Mouse (Mus musculus) heart, embryonic 13.5 days (tissue): ENCODE measurements at regions not wholly inside any gene's neighbourhood (a gene's known extent, or its start where the extent isn't known, plus 50 kb on each side); places are given as distances from the start of the nearest gene placed in this dataset.

Source experiments
- ATAC-seq: fragments of 200-750 bp; cut with Nextera tagmentation; 2 replicates; pipeline ENCODE4 v1.8.0; 2017; ENCODE audit warnings: moderate TSS enrichment; ENCODE audit not compliant: insufficient number of reproducible peaks, low FRiP score, low TSS enrichment; ENCODE audit errors: extremely low read depth
- H3K27ac ChIP-seq: fragments of 300-500 bp; sonication (generic); replicated peaks from 2 replicates; pipeline ENCODE4 v1.5.1; 2015; ENCODE audit warnings: moderate library complexity, mild to moderate bottlenecking, inconsistent platforms
- H3K27me3 ChIP-seq: fragments of 300-500 bp; sonication (generic); replicated peaks from 2 replicates; pipeline ENCODE4 v1.6.1; 2015; ENCODE audit warnings: mild to moderate bottlenecking, inconsistent platforms
- H3K36me3 ChIP-seq: fragments of 300-500 bp; sonication (generic); 2 replicates; pipeline ENCODE4 v1.6.1; 2015; ENCODE audit warnings: mild to moderate bottlenecking, inconsistent platforms
- H3K4me1 ChIP-seq: fragments of 300-500 bp; sonication (generic); 2 replicates; pipeline ENCODE4 v1.6.1; 2015; ENCODE audit warnings: inconsistent platforms
- H3K4me2 ChIP-seq: fragments of 300-500 bp; sonication (generic); 2 replicates; pipeline ENCODE4 v1.6.1; 2015; ENCODE audit warnings: inconsistent platforms, mild to moderate bottlenecking, moderate library complexity
- H3K4me3 ChIP-seq: fragments of 300-500 bp; sonication (generic); 2 replicates; pipeline ENCODE4 v1.5.1; 2015; ENCODE audit warnings: moderate library complexity, mild to moderate bottlenecking, inconsistent platforms
- H3K9ac ChIP-seq: fragments of 300-500 bp; sonication (generic); 2 replicates; pipeline ENCODE4 v1.6.1; 2015; ENCODE audit warnings: inconsistent platforms, mild to moderate bottlenecking, moderate library complexity
- H3K9me3 ChIP-seq: fragments of 300-500 bp; sonication (generic); 2 replicates; pipeline ENCODE4 v1.6.1; 2016; ENCODE audit warnings: inconsistent platforms
- WGBS: fragments of 180-500 bp; shearing (Covaris S2); methylation state at CpG from one replicate; pipeline ENCODE4 v1.1.7; 2015; ENCODE audit warnings: mixed read lengths; 5-methylcytosine and 5-hydroxymethylcytosine counted together

DNA sequence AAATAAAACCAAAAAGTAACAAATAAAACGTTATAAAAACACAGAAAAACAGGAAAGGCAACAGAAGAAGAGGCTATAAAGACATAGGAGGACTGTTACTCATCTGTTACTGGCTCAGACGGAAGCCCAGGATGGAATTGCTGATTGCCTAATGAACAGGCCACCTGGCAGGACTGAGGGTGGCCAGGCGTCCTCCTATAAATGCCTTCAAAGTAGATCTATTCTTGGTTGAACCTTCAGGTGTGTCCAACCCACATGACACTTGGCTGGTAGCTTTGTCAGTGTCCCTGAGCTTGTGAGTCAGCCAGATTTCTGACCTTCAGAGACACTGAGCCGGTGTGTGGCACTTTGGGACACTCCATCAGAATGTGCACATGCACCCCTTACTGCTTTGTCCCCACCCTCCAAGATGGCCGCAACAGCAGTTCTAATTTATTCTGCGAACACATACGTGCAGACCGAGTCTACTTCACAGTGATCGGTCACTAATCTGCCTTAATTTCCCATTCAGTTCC, 222.5 kb upstream of the Runx1 start:
- Histone ChIP-seq H3K9ac (no peak overlapping the region), H3K27me3 (peaks cover 53% of the 10 kb centered on the region), H3K4me2 (no peak overlapping the region), H3K4me1 (no peaks in the 10 kb centered on the region), H3K27ac (no peak overlapping the region), H3K9me3 (no peaks in the 10 kb centered on the region), H3K36me3 (no peaks in the 10 kb centered on the region), H3K4me3 (no peak overlapping the region)
- no peak for ATAC-seq
- WGBS: 84% methylated on average over 9 of the region's 9 CpGs

DNA sequence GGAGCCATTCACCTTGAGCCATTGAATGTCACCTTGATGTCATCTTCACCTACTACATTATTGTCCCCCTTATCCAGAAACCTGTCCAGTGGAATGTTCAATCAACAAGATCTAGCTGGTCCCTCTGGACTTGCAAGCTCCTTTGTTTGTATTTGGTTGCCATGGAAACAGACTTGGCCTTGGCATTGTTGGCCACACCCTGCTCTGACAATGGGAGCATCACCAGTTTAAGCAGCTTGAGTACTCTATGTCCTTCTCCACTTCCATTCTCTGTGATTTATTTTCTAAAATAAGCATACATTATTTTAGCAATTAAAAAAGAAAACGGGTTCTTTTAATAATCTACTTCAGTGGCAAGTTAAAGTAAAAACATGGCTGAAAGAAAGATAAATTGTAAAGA, 221.6 kb upstream of the Runx1 start:
- Histone ChIP-seq H3K4me1 (peaks cover 8% of the 10 kb centered on the region), H3K27me3 (peaks cover 60% of the 10 kb centered on the region), H3K9ac (no peak overlapping the region), H3K4me3 (no peak overlapping the region), H3K27ac (no peak overlapping the region), H3K4me2 (no peak overlapping the region), H3K9me3 (no peaks in the 10 kb centered on the region), H3K36me3 (no peaks in the 10 kb centered on the region)
- WGBS: 73% methylated on average over 1 of the region's 1 CpGs
- ATAC-seq: no peak

DNA sequence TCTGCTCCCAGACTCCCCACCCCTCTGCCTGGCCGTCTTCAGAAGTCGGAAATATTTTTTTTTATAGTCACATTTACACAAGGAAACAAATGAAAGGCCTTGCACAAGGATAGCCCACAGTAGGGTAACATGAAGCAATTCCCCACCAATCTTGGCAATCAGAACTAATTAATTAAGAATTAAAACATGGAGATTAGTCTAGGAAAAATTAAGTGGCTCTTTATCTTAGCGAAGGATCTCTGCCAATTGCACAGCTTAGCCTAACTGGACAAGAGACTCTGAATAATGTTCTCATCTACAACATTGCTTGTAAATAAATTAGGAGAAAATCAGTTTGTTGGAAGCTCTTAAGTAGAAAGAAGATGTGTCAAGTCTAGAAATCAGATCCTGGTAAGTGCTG, 220.3 kb upstream of the Runx1 start:
- no peak overlapping the region for H3K4me2 ChIP-seq
- peaks cover 67% of the 10 kb centered on the region for H3K27me3 ChIP-seq
- no peaks in the 10 kb centered on the region for H3K9me3 ChIP-seq
- no peaks in the 10 kb centered on the region for H3K36me3 ChIP-seq
- no peak overlapping the region for H3K4me3 ChIP-seq
- ATAC-seq: no peak
- no peak overlapping the region for H3K27ac ChIP-seq
- WGBS: 84% methylated on average over 3 of the region's 3 CpGs
- peaks cover 16% of the 10 kb centered on the region for H3K4me1 ChIP-seq
- no peak overlapping the region for H3K9ac ChIP-seq

DNA sequence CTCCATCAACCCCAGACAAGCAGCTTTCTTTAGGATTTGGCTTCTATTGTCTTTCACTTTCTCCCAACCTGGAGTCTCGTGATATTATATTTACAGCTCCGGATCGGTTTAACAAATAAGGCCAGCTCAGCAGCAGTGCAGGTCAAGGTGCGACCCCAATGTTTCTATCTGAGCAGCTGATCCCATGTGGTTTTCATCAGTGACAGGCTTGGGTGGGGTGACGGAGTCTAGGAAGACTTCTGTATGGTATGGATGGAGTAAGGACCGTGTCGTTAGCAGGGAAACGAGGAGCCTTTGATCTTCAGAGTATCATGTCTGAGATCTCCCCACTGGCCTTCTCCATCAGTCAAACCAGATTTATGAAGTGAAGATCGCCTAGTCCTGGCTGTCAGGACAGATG, 217.4 kb upstream of the Runx1 start:
- Histone ChIP-seq H3K27me3 (peaks cover 68% of the 10 kb centered on the region), H3K4me2 (no peak overlapping the region), H3K27ac (no peak overlapping the region), H3K4me3 (no peak overlapping the region), H3K9ac (no peak overlapping the region), H3K4me1 (peaks cover 16% of the 10 kb centered on the region), H3K9me3 (no peaks in the 10 kb centered on the region), H3K36me3 (no peaks in the 10 kb centered on the region)
- ATAC-seq: no peak
- 60% methylated on average over 9 of the region's 9 CpGs for WGBS

DNA sequence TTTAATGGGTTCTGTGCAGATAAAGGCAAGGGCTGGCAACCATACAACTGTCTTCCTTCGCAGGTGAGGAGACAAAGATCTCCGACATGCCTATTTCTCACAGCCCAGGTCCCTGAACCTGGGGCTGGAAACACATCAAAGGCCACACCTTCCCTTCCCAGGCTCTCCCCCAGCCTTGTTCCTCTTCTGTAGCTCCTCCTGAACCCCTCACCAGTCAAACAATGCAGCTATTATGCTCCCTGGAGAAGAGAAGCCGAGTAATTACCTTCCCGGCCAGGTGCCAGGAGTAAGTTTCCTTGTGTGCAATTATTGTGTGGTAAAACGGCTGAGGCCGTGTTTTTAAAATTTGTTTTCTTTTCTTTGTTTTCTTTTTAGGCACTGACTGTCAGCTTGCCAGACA, 217.0 kb upstream of the Runx1 start:
- Histone ChIP-seq H3K4me2 (peak overlapping the region; percentile 31), H3K9me3 (no peaks in the 10 kb centered on the region), H3K4me1 (peaks cover 16% of the 10 kb centered on the region), H3K36me3 (no peaks in the 10 kb centered on the region), H3K27me3 (peaks cover 64% of the 10 kb centered on the region), H3K27ac (no peak overlapping the region), H3K4me3 (no peak overlapping the region), H3K9ac (no peak overlapping the region)
- WGBS: 33% methylated on average over 6 of the region's 6 CpGs
- ATAC-seq: no peak

DNA sequence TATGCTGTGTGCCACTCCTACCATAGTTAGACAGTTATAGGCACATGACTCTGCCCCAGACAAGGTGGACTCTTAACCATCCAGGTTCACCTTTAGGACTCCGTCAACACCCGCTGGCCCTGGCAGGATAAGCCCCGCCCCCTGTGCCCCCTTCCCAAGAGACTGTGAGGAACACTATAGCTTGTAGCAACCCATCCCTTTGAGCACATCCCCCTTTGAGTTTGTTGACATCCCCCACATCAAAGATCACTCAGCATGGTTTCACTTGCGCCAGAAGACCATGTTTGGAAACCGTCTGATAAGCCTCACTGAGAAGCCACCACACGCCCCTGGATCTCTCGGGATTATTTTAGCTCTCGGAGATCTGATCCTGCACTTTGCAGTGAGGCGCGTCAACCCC, 216.5 kb upstream of the Runx1 start:
- WGBS: 22% methylated on average over 10 of the region's 10 CpGs
- no peak for ATAC-seq
- peaks cover 16% of the 10 kb centered on the region for H3K4me1 ChIP-seq
- no peaks in the 10 kb centered on the region for H3K9me3 ChIP-seq
- H3K36me3 ChIP-seq: no peaks in the 10 kb centered on the region
- no peak overlapping the region for H3K9ac ChIP-seq
- no peak overlapping the region for H3K27ac ChIP-seq
- H3K27me3 ChIP-seq: peaks cover 63% of the 10 kb centered on the region
- peak overlapping the region; percentile 31 for H3K4me2 ChIP-seq
- H3K4me3 ChIP-seq: no peak overlapping the region

DNA sequence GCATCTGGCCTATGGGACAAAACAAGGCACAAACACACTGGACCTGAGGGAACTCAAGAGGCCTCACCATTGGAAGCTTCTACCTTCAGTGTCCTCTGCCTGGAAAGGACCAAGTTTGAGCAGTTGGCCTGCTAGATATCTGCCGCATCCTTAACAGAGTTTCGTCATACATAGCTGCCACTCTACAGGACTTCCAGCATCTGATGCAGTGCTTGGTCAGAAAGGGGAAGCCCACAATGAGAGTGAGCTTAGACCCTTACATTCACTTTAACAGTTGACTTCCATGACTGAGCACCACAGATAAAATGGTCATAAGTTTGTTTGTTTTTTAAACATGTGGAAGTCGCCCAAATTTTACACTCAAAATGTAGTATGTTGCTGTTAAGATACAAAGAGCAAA, 215.9 kb upstream of the Runx1 start:
- H3K9ac ChIP-seq: no peak overlapping the region
- WGBS: 80% methylated on average over 3 of the region's 3 CpGs
- H3K4me2 ChIP-seq: no peak overlapping the region
- ATAC-seq: no peak
- H3K36me3 ChIP-seq: no peaks in the 10 kb centered on the region
- H3K4me1 ChIP-seq: peaks cover 16% of the 10 kb centered on the region
- H3K27ac ChIP-seq: no peak overlapping the region
- H3K27me3 ChIP-seq: peaks cover 59% of the 10 kb centered on the region
- no peak overlapping the region for H3K4me3 ChIP-seq
- no peaks in the 10 kb centered on the region for H3K9me3 ChIP-seq

DNA sequence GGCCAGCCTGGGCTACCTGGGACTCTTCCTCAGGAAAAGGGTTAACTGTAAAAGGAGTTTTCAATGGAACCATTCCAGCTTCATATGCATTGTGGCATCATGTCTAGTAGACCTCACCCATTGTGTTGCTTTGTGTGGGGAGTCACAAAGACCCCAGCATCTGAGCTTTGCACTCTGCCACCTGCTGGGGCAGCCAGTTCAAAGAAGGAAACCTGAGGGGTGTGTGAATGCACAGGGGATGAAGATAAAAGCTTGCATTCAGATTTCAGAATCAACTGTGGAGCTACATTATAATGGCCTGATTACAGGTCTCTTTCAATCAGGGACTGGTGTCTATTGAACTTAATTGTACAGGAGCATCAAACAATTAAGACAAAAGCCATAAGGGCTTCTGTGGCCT, 215.4 kb upstream of the Runx1 start:
- no peak overlapping the region for H3K9ac ChIP-seq
- H3K27me3 ChIP-seq: peaks cover 55% of the 10 kb centered on the region
- H3K9me3 ChIP-seq: no peaks in the 10 kb centered on the region
- H3K36me3 ChIP-seq: no peaks in the 10 kb centered on the region
- peaks cover 16% of the 10 kb centered on the region for H3K4me1 ChIP-seq
- H3K4me2 ChIP-seq: no peak overlapping the region
- no peak overlapping the region for H3K4me3 ChIP-seq
- no peak overlapping the region for H3K27ac ChIP-seq
- no peak for ATAC-seq

DNA sequence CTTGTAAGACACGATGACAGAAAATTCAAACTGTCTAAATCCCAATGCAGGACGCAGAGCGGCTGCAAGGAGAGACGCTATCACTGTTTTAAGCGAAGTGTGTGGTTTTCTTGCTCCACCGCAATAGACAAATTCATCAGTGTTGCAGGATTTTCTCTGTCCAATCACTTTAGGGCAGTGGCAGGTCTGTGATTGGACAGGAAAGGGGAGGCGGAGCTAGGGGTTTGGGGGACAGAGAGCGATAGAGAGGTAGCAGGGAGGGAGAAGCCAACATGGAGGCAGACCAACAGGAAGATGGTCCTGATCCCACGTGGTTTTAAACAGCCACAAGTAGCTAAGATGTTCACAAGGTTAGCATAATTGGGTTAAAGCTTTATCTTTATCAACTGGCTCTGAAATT, 209.7 kb upstream of the Runx1 start:
- Histone ChIP-seq H3K36me3 (no peaks in the 10 kb centered on the region), H3K9ac (no peak overlapping the region), H3K4me3 (no peak overlapping the region), H3K27me3 (peaks cover 38% of the 10 kb centered on the region), H3K4me1 (no peaks in the 10 kb centered on the region), H3K9me3 (no peaks in the 10 kb centered on the region), H3K27ac (no peak overlapping the region), H3K4me2 (no peak overlapping the region)
- no peak for ATAC-seq
- WGBS: 85% methylated on average over 9 of the region's 9 CpGs

DNA sequence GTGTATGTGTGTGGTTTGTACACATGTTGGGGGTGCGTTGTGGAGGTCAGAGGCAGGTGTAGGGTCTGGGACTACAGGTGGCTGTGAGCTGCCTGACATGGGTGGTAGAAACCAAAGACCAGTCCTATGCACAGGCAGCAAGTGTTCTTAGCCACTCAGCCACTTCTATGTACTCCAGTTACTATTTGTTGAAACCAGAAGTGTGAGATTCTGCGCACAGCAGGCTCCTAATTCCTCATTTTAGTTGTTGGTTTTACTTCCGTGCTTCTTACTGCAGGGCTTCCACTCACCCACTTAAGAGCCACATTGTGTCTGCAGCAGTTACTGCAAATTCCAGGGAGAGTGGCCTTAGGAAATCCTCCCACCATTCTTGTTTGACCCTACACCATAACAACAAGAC, 208.0 kb upstream of the Runx1 start:
- Histone ChIP-seq H3K4me1 (no peaks in the 10 kb centered on the region), H3K9me3 (no peaks in the 10 kb centered on the region), H3K4me2 (no peak overlapping the region), H3K27ac (no peak overlapping the region), H3K36me3 (no peaks in the 10 kb centered on the region), H3K4me3 (no peak overlapping the region), H3K9ac (no peak overlapping the region), H3K27me3 (peaks cover 36% of the 10 kb centered on the region)
- 71% methylated on average over 3 of the region's 3 CpGs for WGBS
- no peak for ATAC-seq

DNA sequence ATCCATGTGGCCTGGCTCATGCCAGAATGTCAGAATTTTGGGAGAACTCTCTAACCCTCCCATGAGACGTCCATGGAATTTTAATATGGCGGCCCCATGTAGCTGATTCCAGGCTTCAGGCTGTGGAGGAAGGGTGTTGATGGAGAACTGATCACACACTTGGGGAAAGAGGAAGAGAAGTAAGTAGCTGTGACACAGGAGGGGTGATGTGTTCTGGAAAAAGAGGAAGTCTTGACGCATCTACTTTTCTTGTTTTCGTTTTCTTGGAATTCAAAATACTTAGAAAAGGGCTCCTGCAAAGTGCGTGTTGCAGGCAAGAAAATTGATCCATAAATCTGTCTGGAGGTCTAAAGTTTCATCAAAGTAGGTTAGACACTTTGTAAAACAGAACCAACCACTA, 205.7 kb upstream of the Runx1 start:
- Histone ChIP-seq H3K4me3 (no peak overlapping the region), H3K27ac (no peak overlapping the region), H3K4me2 (no peak overlapping the region), H3K36me3 (no peaks in the 10 kb centered on the region), H3K9me3 (no peaks in the 10 kb centered on the region), H3K9ac (no peak overlapping the region), H3K27me3 (peaks cover 36% of the 10 kb centered on the region), H3K4me1 (no peaks in the 10 kb centered on the region)
- no peak for ATAC-seq
- WGBS: 78% methylated on average over 5 of the region's 5 CpGs

DNA sequence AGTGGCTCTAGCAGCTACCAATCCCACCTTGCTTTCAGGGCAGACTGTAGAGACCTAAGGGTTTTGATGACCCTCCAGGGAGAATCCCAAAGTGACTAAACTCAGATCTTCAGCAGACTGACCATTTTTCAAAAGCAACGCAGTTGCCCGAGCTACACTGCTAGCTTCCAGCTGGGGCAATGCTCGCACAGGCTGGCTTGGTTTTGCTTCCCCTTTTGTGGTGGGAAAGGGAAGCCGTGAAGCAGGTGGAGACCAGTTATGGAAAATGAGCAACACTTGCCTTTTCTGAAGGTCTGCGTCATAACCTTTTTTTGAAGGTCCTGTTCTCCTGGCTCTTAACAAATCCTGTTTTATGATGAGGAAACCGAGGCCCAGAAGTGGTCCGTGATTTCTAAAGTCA, 202.7 kb upstream of the Runx1 start:
- 77% methylated on average over 7 of the region's 7 CpGs for WGBS
- H3K4me3 ChIP-seq: no peak overlapping the region

More for the DNA sequence above, 202.7 kb upstream of the Runx1 start:
- no peak overlapping the region for H3K9ac ChIP-seq
- no peak overlapping the region for H3K27ac ChIP-seq
- ATAC-seq: no peak
- H3K9me3 ChIP-seq: no peaks in the 10 kb centered on the region
- H3K4me1 ChIP-seq: no peaks in the 10 kb centered on the region
- H3K27me3 ChIP-seq: peaks cover 27% of the 10 kb centered on the region
- H3K4me2 ChIP-seq: no peak overlapping the region
- no peaks in the 10 kb centered on the region for H3K36me3 ChIP-seq
